Mouse (Mus musculus): ENCODE data around the gene Cops7a.

Gene Cops7a

GRCm38 (mm10) chr6:124965088-124965719 is at the start of gene Cops7a:
Gene Cops7a (minus strand): TSS chr6:124965538.
- DNase-seq: peak; percentile 94 to 95

- DNase-seq: peak; percentile 73 to 79
Measured at GRCm38 (mm10) chr6:125009181-125010073, 44.1 kb upstream of the Cops7a start.

DNA sequence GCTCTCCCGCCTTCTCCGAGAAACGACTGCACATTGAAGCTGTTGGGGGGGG is 43.6 kb upstream of the Cops7a start, which contains the start of gene Zfp384:
Gene Zfp384 (plus strand): TSS at position 17 of the 52 bp plus-strand sequence.
- no peak for DNase-seq

DNA sequence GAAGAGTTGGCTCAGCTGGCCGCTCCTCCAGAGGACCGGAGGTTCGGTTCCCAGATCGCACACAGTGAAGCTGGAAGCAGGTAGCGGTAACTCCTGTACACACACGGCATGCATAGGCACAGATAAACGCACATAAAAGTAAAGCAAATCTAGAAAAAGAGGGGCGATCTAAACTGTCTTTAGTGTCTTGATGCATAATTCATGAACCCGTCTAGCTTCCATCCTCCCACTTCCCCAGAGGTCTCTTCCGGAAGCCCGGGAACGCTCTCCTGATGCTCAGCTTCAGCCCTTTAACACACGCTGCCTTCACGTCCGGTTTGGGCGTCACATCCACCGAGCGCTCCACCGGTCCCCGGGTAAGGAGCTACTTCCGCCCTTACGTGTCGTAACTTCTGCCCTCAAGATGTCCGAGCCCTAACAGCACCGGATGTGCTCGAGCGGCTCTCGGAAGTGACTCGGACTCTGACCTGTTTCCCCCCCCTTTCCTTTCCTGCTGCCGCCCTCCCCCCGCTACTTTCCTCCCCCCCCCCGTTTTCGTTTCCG is 43.3 kb upstream of the Cops7a start:
- DNase-seq: peak; percentile 97 to 99

DNA sequence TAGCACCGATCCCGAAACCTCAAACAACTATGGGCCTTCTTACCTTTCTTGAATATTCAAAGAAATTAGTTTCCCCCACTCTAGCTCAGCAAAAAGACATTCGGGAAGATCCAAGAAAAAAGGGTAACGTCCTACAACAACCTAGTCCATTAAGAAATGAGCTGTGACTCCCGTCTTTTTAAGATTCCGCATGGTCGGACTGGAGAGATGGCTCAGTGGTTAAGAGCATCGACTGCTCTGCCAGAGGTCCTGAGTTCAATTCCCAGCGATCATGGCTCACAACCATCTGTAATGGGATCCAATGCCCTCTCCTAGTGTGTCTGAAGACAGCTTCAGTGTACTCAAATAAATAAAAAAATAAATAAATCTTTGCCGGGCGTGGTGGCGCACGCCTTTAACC is 42.7 kb upstream of the Cops7a start:
- DNase-seq: no peak

DNA sequence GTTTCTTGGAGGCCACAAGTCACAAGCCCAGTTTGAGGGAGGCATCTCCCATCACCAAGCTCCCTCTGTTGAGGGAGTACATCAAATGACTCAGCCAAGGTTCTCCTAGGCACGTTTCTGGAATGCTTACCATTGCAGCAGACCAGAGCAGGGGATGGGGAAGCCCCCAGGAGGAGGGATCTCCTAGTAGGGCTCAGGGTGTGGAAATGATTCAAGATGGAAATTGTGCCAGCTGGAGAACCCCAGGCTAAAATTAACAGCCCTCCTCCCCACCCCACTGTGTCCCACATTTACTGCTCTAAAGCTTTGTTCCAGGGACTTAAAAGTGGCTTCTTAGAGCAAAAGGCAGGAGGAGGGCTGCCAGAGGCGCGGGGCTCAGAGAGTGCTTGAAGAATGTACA is 39.7 kb upstream of the Cops7a start:
- no peak for DNase-seq

- no peak for DNase-seq
Measured at GRCm38 (mm10) chr6:125003706-125004105, 38.4 kb upstream of the Cops7a start.

GRCm38 (mm10) chr6:124999546-124999945 is 34.2 kb upstream of the Cops7a start:
- DNase-seq: no peak

DNA sequence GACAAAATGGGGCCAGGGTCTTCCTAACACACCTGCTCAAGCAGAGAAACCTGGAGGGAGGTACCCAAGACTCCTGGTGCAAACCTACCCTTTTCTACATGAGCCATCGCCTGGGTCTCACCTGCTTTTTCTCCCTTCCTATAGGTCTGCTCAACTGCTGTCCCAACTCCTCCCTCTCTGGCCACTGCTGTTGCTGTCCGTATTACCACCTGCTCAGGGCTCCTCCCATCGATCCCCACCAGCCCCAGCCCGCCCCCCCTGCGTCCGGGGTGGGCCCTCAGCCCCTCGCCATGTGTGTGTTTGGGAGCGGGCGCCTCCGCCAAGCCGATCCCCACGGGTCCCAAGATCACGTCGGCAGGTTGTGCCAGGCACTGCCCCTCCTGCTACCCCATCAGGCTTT is 33.8 kb upstream of the Cops7a start:
- no peak for DNase-seq

- no peak for DNase-seq
Measured at GRCm38 (mm10) chr6:124998066-124998465, 32.7 kb upstream of the Cops7a start.

GRCm38 (mm10) chr6:124996551-124997501 is 31.5 kb upstream of the Cops7a start, which contains the start of gene Pianp:
Gene Pianp (plus strand): TSS chr6:124996694.
- peak; percentile 53 to 55 for DNase-seq

GRCm38 (mm10) chr6:124995831-124996403 is 30.6 kb upstream of the Cops7a start:
- no peak for DNase-seq

DNA sequence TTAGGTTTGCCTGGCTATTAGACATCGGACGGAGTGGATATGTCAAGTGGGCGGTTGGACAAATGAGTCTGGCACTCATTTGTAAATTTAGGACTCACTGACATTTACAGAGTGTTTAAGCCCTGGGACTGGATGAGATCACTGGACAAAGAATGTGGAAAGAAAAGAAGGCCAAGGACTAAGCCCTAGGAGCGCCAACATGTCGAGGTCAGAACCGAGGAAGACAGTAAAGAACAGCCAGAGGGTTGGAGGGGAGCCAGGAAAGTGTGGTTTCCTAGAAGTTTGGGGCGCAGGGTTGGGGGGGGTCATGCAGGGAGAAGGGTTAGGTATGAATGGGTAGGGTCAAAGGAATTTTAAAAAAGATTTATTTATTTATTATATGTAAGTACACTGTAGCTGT is 29.9 kb upstream of the Cops7a start:
- DNase-seq: no peak

- no peak for DNase-seq
Measured at GRCm38 (mm10) chr6:124993876-124994275, 28.5 kb upstream of the Cops7a start.

- DNase-seq: no peak
Measured at GRCm38 (mm10) chr6:124993365-124993764, 28.0 kb upstream of the Cops7a start.

DNA sequence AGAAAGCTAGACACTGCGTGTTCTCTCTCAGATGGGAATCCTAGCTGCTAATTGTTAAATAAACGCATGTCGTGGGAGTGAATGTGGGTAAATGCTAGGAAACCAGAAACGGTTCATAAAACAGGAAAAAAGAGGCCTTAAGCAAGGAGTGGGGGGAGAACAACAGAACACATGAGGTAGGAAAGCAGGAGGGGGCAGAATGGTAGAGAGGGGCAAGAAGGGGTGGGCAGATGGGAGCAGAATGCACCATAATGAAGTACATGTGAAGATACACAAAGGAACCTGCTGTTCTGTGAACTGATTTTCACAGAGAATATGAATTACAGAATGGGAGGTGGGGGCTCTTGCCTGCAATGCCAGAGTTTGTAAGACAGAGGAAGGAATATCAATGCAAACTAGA is 26.9 kb upstream of the Cops7a start:
- DNase-seq: no peak

DNA sequence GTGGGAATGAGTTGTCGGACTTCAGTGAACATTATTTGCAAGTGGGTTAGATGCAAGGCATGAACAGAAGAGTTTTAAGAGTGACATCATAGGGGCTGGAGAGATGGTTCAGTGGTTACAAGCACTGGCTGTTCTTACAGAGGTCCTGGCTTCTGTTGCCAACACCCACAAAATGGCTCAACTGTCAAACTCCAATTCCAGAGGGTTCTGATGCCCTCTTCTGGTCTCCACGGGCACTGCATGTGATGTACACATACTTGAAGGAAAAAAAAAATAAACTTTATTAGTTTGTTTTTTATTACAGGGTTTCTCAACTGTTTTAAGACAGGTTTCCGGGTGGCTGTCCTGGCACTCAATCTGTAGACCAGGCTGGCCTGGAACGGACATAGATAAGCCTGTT is 2.4 kb upstream of the Cops7a start:
- DNase-seq: peak; percentile 8 to 16

DNA sequence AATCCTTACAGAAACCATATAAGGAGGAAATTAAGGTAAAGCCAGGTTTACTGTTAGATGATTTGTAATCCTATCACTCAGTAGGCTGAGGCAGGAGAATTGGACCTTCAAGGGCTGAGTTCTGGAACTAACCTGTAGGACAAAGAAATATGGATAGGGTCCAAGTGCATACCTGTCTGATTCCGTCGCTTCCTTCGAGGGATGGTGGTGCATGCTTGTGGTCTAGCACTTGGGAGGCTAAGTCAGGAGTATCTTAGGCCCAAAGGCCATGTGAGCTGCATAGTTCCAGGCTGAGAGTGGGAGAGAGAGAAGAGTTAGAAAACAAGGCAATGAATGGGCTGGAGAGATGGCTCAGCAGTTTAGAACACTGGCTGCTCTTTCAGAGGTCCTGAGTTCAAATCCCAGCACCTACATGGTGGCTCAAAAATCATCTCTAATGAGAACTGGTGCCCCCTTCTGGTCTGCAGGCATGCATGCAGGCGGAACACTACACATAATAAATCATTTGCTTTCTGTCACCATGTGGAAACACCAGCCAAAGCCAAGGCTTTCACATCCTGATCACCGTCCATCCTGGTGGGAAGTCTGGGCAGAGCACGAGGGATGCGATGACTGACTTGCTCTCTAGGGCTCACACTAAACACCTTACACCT is 1.3 kb upstream of the Cops7a start:
- peak in 1 of 2 experiments; percentile 11 for DNase-seq

GRCm38 (mm10) chr6:124965747-124966146 is 409 bp upstream of the Cops7a start:
- DNase-seq: no peak

GRCm38 (mm10) chr6:124964638-124965037 is 700 bp downstream of the Cops7a start:
- no peak for DNase-seq

- no peak for DNase-seq
Measured at GRCm38 (mm10) chr6:124961021-124961420, 4.3 kb downstream of the Cops7a start.

- no peak for DNase-seq
Measured at GRCm38 (mm10) chr6:124959960-124960359, 5.4 kb downstream of the Cops7a start.
